ENCODE assay signal across 9 mouse cellular contexts in the genomic region with DNA sequence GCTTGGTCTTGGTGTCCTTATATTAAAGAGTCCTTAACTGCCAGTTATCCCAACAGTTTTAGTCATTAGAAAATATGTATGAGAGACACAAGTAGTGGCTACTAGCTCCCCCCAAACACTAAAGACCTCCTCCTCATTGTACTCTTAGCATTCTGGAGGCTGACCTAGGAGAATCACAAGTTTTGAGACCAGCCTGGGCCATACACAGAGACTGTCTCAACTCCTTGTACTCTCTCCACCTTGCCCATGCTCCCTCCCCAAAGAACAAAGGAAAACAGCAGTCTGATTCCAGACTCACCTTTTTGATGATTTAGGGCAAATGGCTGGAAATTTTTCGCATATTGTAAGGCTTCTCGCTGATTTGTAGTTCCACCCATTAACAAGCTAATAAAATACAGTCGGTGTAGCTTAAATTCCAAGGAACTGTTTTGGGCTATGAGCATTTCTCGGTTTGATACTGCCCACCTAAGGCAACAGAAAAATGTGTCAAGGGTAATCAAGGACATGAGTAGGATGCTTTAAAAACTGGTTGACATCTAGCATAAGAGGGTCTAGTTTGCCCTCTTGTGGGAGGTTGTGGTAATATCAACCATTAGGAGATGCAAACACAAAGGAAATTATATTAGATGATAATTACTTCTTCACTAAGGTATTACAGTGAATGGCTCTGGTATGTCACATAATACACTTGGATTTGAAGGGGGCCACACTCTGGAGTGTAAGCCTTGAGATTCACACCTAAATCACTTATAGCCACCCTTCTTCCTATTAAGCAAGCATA. TPM values are rescaled to one million over a fixed set of nuclear protein-coding genes. Genes with fewer than 3 reads are reported as not detected.
DNase-seq lines count a peak whose midpoint lies in the region; ATAC-seq lines count a peak whose summit lies in the region.
"Had no signal": no experiment of that assay in that cellular context is flagged by ENCODE, and none has a peak within 500 bp of the region (broad histone marks: within the 10 kb centered on the region; RNA-seq: fewer than 3 reads in every experiment).

No protein-coding gene starts in this region.

- H3K27ac ChIP-seq in heart, embryonic 11.5 days (ENCODE audit: low read depth, low read length) = no peak overlapping the region

- intact Hi-C loops in heart, postnatal 10 days (cut with DNase I) = loop anchor here (1.0 to 5.0 kb wide), 3 partner anchors 97 to 252 kb away; no protein-coding TSS in a partner anchor

- no peaks in the 10 kb centered on the region for H3K9me3 ChIP-seq in heart, embryonic 11.5 days (replicated peaks; ENCODE audit: control insufficient read depth, low read length)

- H3K4me2 ChIP-seq in heart, embryonic 11.5 days = no peak overlapping the region

- H3K36me3 ChIP-seq in heart, embryonic 11.5 days (ENCODE audit: control insufficient read depth, insufficient read depth, low read length) = 0 out of 2 replicates have a peak, but pooled peaks cover 4% of the 10 kb centered on the region

- no peaks in the 10 kb centered on the region for H3K27me3 ChIP-seq in heart, embryonic 11.5 days (ENCODE audit: control insufficient read depth, insufficient read depth, low read length)

- no peak overlapping the region for H3K4me3 ChIP-seq in heart, embryonic 11.5 days (ENCODE audit: low read depth, low read length)

- 80% methylated on average over 4 of the region's 4 CpGs for WGBS in heart, embryonic 11.5 days (ENCODE audit: insufficient replicate concordance)

- ATAC-seq in heart, embryonic 11.5 days (replicated peaks; ENCODE audit: insufficient number of reproducible peaks, low FRiP score, low TSS enrichment) = no peak
- ATAC-seq in common myeloid progenitor, adult 5-6 weeks (replicated peaks; ENCODE audit: low read depth, poor library complexity, severe bottlenecking) = peak; percentile 65; the same call in 1 of the 2 replicates

- DNase-seq in heart, postnatal 10 days = peak; percentile 58 to 65
- DNase-seq in thymus, postnatal 0 days (ENCODE audit: low spot score) = peak; percentile 71
- no peak for DNase-seq in thymus, postnatal 36 days
- peak; percentile 31 for DNase-seq in lung, postnatal 14 days
- no peak for DNase-seq in spleen, adult 12 weeks (ENCODE audit: low spot score)
- DNase-seq in adrenal gland, postnatal 25 days = no peak

- no peak overlapping the region for H3K9ac ChIP-seq in heart, embryonic 11.5 days (ENCODE audit: low read depth, low read length)

- peaks cover 10% of the 10 kb centered on the region; the same call in 1 of the 2 replicates for H3K4me1 ChIP-seq in heart, embryonic 11.5 days (ENCODE audit: control insufficient read depth, insufficient read depth, low read length)

RNA-seq across cellular contexts. Expression of a gene that starts 25.8 kb away (rescaled TPM):
- 1 to 10 TPM in 1 of 2 experiments, under 1 TPM in 1; 0.60 to 2.6 TPM for total RNA-seq in heart, postnatal 10 days (2021)
- 0.04 TPM in 1 of 2 replicates, not detected in the other for polyA plus RNA-seq in heart, embryonic 11.5 days (2014; fragmentation: Nextera tagmentation; extraction: Ambion mirVana)
- polyA plus RNA-seq in thymus, postnatal 0 days (2015; fragmentation: Nextera tagmentation; extraction: Ambion mirVana) = 664 and 665 TPM in 2 replicates
- total RNA-seq in common myeloid progenitor, adult 5-6 weeks (2017) = not detected in 2 replicates
- 0.27 TPM in 1 of 2 replicates, not detected in the other for total RNA-seq in adrenal gland, postnatal 25 days (2021)
- total RNA-seq: left cerebral cortex, adult 18-20 months had no signal

RNA-seq across cellular contexts. Expression of a gene that starts 41.4 kb away (rescaled TPM):
- total RNA-seq in heart, postnatal 10 days (2021) = 10 to 100 TPM; 58.0 to 64.8 TPM
- polyA plus RNA-seq in heart, embryonic 11.5 days (2014; fragmentation: Nextera tagmentation; extraction: Ambion mirVana) = 6.2 and 10.0 TPM in 2 replicates
- polyA plus RNA-seq in thymus, postnatal 0 days (2015; fragmentation: Nextera tagmentation; extraction: Ambion mirVana) = 311 and 342 TPM in 2 replicates
- total RNA-seq in common myeloid progenitor, adult 5-6 weeks (2017) = 81.2 and 99.4 TPM in 2 replicates
- 91.9 and 102 TPM in 2 replicates for total RNA-seq in adrenal gland, postnatal 25 days (2021)

Comparison
In these comparisons a context has a peak if more than half of its experiments do, and no peak if none do; other contexts are left out.
1. DNase-seq: peak in heart, postnatal 10 days (2 of 2), thymus, postnatal 0 days (single experiment) and lung, postnatal 14 days (single experiment); none in thymus, postnatal 36 days (0 of 2), spleen, adult 12 weeks (single experiment) and adrenal gland, postnatal 25 days (single experiment).